Mouse (Mus musculus) thymus, postnatal 4 days (tissue): ENCODE measurements around the gene Cryba2.

Experiments used
- DNase-seq: peaks from one replicate; pipeline ENCODE4 v3.0.0; 2021

The Cryba2 gene

DNA sequence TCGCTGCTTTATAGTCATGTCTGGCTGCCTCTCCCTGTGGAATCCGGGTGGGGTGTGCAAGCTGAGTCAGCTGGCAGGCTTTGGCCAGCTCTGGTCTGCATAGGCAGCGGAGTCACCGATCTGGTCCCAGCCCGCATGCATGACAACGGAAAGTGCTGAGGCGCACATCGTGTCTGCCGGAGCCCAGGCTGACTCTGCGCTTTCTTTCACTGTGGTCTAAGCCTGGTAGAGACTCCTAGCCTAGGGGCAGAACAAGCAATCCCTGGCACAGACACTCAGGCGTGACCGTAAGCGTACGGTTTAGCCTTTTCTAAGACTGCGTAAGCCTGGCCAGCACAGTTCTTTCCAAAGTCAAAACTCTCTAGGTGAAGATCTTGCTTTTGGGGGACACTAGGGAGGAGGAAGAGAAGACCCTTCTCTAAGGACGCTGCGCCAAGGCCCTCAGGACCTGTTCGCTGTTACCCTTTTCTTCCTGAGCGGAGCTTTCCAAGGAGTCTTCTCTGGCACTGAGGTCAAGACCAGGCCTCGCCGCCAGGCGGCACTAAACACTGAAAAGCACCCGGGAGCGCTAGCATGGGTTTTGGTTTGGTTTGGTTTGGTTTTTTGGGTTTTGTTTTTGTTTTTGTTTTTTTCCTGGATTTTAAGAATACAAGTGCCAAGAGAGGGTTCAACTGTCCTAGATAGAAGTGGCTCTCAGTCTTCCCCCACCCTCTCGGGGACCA, at the start of gene Cryba2:
Gene Cryba2 (minus strand): TSS at position 10 of the 722 bp plus-strand sequence.
- peak; percentile 63 for DNase-seq

DNA sequence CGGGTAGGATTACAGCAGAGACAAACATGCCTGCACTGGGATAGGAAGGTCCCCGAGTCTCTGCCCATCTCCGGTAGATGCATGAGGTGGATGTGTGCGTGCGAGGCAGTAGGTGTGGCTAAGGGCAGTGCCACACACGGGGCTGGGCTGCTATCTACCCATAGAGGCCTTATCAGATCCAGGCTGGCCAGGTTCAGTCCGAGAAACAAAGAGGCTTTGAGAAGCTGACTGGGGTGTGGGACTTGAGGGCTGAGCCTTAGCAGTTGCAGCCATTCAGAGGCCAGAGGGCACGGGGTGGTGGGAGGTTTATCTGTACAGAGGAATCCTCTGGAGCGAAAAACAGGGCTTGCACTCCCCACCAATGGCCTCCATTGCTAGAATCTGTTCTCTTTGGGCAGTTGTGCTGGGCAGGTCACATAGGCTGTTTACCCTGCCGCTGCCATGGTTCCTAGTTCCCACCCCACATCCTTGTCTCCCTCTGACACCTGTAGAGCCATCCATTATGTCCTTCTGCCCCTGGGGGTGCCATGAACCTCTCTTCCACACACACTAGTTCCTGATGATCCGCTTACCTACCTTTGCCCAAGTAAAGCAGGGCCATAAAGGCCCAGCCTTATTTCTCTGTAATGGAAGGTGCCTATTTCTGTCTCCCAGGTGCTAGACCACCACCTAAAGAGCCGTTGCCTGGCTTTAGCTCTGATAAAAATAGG, 48.9 kb upstream of the Cryba2 start:
- DNase-seq = no peak

DNA sequence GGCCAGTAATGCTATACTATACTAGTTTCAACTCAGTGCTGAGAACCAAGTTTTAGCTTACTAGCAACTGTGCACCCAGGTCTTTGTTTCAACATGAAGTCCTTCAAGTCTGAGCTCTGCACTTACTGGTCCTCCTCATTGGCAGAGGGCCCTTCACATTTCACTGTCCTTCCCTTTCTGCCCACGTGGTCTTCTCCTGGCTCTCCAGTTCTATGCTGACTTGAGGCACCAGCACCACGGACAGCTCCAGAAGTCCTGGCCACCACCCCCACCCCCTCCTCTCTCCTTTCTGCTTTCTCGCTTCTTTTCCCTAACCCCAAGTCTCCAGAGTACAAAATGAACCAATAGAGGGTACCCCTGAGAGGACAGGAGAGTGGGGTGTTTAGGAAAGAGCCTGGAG, 46.8 kb upstream of the Cryba2 start:
- DNase-seq = no peak

DNA sequence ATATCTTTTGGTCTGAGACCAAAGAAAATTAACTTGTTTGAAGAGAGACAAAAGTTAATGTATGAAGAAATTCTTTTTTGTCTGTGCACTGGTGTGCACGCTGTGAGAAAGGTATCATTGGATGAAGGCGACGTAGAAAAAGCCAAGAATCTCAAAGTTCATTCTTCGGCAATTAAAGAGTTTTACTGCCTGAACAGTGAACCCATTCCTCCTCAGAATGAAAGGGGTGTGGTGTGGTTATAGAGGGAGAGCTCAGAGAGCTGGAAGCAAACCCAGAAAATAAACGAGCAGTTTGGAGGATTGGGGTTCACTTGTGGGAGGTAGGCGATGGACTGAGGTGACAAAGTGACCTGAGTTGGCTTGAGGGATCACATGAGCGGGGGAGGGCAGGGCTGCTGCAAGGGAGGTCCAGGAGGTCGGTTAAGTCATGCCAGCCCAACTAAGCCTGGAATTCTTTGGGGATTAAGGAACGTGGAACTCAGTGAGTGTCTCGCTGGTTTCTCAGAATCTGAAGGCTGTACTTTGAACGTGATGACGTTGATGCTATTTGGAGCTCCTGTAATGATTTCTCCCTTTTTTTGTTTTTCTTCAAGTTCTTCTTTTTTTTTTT, 43.4 kb upstream of the Cryba2 start:
- DNase-seq = no peak

DNA sequence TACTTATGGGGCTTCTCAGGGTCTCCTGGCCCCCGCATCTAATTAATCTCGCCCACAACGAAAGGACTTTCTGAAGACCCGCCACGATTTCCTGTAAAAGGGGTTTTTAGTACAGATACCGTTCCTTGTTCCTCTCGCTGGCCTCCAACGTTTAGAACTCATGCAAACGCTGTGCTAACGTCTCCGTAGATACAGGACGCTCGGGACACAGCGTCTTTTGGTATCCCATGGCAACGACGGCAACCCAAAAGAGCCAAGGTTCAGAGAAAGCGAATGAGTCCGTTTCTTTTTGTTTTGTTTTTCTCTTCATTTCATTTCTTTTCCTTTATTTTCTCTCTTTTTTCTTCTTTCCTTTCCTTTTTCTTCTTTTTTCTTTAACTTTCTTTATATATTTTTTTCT, 42.5 kb upstream of the Cryba2 start, which contains the start of gene Cfap65:
Gene Cfap65 (minus strand): TSS at position 198 of the 400 bp plus-strand sequence.
- peak; percentile 27 for DNase-seq

DNA sequence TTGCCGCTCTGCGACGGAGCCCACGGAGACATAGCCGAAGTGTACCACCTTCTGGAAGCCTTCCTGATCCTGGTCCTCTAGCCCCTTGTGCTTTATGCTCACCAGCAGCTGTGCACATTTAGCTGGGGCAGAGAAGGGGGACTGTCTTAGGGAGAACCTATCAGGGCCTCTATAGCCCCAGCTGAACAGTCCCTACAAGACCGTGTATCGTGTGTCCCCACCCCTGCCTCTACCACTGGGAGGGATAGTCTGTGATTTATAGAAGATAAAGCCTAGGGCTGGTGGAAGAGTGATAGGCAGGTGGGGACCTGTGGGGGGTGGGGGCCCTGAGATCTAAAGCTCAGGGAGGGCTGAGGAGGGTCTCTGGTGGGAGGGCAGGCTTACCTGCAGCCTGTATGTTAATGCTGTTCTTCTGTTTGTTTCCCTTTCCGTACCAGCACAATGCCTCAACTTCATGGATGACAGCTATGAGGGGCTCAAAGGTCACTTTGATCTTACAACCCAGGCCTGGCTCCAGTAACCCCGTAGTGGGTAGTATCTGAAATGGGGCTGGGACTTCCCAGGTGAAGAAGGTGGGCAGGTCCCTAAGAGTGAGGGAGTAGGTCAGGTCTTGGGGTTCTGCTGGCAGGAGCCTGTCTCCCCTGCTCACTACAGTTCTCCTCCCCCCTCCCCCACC, 34.8 kb upstream of the Cryba2 start:
- DNase-seq = no peak

DNA sequence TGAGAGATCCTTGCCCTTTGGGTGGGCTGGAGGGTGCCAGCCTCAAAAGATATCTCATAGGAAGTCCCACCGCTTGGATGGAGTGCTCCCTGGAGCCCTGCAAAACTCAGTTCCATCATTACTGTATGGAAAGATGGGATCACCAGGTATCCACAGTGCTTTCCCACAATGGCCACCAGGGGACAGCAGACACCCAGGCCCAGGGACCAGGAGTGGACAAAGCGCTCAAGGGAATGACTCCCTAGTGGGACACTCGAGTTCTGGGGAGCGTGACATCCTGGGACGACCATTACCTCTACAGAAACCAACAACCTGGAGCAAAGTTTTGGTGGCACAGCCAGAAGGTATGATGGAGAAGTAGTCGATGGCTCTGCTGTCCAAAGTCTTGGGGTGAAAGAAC, 33.8 kb upstream of the Cryba2 start:
- no peak for DNase-seq

DNA sequence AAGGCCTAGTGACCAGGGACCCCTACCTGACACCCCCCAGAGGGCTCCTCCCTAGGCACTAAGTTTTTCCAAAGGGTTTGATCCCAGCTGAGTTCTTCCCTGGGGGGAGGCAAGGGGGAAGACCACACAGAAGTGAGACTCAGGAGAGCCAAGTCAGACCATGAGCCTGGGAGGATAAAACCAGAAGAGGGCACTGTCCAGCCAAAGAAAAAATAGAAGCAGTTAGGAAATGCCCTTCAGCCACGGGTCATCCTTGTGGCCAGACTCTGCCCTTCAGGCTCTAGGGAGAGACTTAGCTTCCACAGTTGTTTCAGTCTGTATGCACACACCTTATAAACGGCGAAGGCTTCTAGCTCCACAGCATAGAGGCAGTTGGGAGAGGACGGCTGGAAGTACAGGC, 31.5 kb upstream of the Cryba2 start:
- DNase-seq = no peak

DNA sequence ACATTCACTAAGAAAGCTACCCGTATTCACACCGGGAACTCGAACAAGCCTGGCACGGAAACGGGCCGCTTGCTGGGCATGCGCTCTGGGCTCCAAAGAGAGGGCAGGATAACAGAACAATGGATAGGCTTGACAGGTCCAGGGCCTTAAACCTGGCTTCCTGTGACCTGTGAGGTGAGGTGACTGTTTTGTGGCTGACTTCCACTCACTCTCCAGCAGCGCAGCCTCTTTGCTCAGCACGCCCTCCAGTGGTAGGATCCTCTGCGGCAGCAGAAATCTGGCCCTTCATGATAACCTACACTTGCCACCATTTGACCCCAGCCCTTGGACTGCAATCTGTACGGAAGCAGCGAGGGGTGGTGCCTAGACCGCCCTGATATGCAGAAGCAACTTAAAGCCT, 22.8 kb upstream of the Cryba2 start:
- DNase-seq = no peak

DNA sequence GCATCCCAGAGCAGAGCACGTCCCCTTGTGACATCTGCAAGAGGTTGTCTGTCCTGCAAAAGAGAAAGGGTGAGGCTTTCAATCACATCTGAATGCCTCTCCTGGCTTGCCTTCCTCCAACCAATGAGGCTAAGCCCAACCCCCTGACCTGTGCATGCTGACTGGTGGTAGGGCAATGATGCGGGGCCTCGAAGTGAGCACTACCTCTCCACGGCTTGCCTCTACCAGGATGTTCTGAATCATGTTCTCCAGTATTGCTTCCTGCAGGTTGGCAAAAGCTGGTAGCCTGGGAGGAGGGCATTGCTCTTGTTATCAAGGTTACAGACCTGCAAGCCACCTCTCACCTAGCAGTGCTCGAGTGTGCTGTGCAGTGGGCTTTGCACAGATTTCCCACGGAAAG, 9.2 kb upstream of the Cryba2 start:
- no peak for DNase-seq

DNA sequence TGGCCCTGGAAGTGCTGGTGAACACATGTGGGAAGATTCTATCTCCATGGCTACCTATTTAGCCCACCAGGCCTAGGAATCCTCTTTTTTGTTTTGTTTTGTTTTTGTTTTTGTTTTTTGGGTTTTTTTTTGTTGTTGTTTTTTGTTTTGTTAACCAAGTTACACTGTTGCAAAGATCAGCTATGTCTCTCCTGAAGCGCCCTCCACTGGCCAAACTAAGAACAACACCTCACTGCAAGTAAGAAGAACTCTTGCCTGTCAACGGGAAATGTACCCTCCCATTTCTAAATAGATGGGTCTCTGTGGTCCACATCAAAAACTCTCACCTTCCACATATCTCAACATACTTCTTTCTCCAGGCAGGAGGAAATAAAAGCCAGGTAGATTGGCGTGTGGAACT, 8.7 kb upstream of the Cryba2 start:
- peak; percentile 73 for DNase-seq

DNA sequence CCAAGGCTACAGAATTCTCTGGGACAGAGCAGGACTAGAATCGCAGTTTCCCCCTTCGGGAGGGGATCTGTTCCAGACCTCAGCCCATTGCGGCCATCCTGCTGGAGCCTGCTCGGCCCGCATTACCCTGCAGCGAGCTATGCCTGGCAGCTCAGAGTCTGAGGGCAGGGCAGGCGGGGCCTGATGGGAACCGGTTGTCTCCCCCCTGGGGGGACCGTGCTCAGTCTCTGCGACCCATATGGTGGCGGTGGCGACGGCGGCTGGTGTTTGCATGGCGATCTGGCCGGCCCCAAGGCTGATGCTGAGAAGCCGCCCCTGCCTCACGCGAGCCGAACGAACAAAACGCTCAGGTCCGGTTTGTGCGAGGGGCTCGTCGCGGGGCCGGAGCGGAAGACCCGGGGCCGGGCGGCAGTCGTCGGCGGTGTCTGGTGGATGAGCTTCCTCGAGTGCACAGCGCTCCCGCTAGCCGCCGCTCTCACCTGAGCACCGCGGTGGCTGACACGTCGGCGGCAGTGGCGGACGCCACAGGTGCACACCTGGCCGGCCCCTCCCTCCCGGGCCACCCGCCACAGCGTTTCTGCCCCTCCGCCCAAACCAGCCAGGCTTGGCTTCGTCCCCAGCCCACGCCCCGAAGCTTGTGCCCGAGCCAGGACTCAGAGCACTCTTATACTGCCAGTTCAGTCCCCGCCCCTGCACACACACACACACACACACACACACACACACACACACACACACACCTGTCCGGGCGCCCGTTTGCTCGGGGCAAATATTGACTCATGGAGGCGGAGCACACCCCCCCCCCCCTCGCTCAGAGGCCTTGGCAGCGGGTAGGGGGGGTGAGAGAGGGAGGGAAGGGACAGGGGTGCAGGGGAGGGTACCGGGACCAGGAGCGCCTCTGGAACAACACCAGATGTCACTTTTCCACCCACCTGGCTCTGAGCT, 7.7 kb upstream of the Cryba2 start:
- DNase-seq = peak; percentile 21

DNA sequence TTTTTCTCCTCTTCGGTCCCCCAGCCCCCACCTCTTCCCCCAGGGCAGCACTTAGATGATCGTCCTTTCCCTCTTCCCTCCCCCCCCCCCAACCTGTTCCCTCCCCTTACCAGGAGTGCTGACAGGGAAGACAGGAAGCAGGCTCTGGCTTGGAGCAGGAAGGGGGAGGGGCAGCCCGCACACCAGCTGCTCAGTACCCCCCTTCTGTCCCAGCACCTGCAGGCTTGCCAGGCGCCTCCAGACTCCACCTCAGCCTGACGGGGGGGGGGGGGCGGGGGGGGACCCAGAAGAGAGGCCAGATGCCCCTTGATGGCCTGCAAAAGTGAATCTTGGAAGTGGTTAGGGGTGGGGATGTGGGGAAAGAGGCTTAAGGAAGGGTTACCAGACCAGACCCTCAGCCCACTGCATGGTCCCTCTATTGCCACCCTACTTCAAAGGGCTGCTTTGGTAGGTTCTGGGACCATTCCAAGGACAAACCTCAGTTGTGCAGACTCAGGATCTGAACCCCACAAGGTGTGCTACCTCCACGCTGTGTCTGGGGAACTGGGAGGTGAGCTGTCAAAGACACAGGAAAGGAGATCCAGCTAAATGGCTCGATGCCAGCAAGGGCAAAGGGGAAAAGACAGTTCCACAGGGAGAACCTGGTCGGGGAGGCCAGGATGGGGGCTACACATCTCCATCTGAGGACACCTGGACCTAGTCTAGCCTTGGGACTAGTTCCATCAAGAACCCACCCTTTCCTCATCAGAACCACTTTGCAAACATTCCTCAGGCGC, 5.9 kb upstream of the Cryba2 start:
- DNase-seq = no peak

DNA sequence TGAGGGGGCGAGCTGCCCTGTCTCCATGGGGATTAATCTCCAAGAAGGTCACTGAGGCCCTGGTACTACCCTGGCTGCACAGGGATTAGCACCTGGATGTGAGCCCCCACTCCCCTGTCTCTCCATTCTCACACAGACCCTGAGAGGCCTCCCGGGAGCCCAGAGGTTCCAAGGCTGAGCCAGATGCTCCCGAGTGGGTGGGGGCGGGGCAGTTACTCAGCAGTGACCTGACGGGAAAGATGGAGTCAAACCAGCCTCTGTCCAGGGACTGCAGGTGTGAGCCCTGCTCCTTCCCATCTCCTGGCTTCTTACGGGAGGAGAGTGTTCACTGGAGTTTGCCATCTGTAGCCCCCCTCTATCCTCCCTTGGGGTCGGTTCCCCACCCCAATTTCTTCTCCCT, 5.0 kb upstream of the Cryba2 start:
- DNase-seq = no peak

DNA sequence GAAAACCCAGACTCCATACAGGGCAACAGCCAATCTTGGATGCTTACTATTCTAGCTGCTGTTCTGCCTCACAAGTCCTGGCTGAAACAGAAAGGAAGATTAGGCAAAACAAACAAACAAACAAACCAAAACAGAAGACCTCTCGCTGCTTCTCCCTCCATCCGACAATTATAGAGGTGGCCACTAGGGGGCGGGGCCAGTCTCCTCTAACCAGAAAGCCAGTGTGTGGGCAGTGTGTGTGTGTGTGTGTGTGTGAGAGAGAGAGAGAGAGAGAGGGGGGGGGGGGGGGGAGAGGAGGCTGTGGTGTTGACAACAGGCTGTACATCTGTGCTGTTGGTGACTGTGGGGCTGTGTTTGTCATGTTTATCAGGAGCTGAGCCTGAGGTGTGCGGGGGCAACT, 2.0 kb upstream of the Cryba2 start:
- DNase-seq = peak; percentile 74

DNA sequence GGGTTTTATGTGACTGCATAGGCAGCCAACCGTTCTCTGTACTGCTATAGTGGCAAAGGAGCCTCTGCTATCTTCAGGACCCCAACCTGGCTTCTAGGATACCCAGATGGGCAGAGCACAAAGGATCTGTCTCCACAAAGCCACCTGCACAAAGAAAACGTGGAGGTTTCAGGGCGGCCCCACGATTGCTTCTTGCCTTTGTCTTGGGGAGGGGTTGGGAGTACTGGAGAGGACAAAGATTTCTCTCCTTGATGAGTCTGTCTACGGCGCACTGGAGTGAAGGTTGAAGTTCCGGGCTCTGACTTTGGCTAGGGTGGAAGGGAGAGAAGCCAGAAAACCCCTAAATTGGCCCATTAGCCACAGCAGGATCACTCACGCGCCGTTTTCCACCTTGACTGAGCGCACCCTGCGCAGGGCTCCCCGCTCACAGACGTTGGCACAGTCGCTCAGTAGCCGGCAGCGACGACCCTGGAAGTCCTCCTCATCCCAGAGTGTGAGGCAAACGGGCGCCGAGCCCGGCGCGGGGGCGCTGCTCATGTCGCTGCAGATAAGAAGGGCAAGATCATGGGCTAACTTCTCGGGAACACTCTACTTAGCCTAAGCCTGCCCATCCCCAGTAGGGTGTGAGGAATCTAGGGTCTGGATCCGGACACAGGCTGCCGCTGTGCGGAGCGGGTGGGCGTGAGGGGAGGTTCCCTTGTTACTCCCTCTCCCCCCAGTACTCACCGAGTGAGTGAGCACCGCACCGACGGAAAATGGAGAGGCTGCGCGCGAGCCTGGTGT, 401 bp downstream of the Cryba2 start:
- DNase-seq = no peak

DNA sequence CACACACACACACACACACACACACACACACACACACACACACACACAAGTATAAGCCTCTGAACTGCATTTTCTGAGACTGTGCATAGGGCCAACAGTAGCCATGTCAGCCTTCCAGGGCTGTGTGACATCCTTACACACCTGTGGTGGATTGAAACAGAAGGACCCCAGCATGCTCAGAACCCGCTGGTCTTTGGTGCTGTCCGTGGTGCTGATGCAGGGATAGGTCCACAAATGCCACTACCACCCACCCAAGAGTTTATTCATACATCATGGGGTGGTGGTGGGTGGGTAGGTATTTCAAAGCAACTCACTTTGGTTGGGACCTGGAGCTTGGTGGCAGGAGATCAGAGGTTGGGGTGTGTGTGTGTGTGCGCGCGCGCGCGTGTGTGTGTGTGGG, 1.4 kb downstream of the Cryba2 start:
- DNase-seq = peak; percentile 73

DNA sequence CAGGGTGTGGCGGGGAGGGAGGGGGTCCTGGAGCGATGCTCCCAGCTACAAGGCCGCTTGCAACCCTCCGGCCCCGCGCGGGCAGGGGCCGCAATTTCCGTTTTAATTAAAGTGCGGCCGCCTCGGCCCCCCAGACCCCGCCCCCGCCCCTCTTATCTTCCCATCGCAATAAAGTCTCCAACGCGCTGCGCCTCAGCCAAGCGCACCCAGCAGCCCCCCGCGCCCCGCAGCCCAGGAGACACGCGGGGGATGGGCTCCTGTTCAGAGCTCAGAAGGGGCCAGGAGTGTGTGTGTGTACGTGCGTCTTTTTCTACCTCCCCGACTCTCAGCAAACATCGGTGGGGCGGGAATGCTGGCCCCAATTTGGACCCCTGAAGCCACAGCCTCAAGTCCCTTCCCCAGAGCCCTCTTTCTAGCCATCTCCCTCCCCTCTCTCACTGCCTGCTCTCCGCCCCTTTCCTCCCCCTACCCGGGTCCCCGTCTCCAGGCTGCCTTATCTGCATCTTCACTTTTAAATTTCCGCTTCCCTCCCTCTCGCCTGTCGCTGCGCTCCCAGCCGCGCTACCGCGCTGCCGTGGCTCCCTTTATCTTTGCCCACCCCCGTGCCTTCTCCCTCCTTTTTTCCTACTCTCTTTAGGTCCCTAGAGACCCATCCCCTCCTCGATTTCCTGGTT, 7.4 kb downstream of the Cryba2 start, which contains the start of gene Fev:
Gene Fev (minus strand): TSS at position 51 of the 674 bp plus-strand sequence.
- DNase-seq = no peak

DNA sequence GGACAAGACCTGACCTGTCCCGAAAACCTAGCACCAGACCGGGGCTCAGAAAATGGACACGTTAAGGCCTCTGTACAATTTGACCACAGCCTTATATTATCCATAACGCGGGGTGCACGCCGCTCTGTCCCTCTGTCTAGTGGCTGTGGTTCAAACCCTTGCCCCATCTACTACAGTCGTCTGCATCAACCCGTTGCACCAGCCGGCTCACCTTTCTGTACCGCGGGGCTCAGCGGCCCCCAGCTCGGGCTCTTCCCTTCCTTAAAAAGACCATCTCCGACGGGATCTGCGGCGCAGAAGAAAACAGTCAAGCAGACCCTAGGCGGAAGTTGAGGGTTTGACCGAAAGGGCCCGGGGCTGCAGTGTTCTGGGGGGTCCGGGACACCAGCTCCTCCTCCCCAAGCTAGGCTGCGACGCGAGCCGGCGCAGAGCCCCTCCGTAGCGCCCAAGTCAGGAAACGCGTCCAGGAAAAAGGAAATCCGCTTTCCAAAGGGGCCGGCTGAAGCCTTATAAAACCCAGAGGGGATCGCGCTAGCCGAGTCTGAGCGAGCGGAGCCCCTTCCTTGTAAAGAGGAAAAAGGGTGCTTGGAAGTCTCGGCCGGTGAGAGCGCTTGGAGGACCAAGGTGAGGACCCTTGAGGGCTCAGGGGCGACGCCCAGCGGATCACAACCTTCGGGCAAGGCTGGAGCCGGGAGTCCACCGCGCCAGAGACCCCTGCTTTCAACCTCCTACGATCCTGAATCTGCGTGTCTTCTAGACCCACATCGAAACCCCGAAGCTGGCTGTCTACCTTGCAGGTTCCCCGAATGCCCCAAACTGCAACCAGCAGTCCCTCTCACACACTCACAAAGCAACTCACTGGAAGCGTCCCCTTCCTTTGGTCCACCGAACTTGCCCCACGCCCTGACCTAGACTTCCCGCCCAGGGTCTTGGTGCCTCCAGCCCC, 8.5 kb downstream of the Cryba2 start:
- DNase-seq = no peak
